Mouse (Mus musculus) forebrain, embryonic 14.5 days (tissue): ENCODE results near the gene Cux2. TPM values are rescaled to one million over a fixed set of nuclear protein-coding genes. Genes with fewer than 3 reads are reported as not detected.

Experiments used
- ATAC-seq: fragments of 200-750 bp; cut with Nextera tagmentation; 2 replicates; pipeline ENCODE4 v1.8.0; 2017; ENCODE audit warnings: mild to moderate bottlenecking, moderate library complexity
- DNase-seq: peaks from one replicate; pipeline ENCODE4 v3.0.0-alpha.2; 2015; ENCODE audit warnings: low spot score
- H3K27ac ChIP-seq: fragments of 300-500 bp; sonication (generic); 2 replicates; pipeline ENCODE4 v1.5.1; 2014; ENCODE audit warnings: low read depth, mild to moderate bottlenecking, control low read depth, low read length, moderate library complexity
- H3K27me3 ChIP-seq: fragments of 300-500 bp; sonication (generic); replicated peaks from 2 replicates; pipeline ENCODE4 v1.6.1; 2014; ENCODE audit warnings: low read length, control low read depth, mixed read lengths; ENCODE audit not compliant: control insufficient read depth, insufficient read depth
- H3K36me3 ChIP-seq: fragments of 300-500 bp; sonication (generic); 2 replicates; pipeline ENCODE4 v1.6.1; 2014; ENCODE audit warnings: low read length, control low read depth; ENCODE audit not compliant: control insufficient read depth, insufficient read depth
- H3K4me1 ChIP-seq: fragments of 300-500 bp; sonication (generic); 2 replicates; pipeline ENCODE4 v1.6.1; 2014; ENCODE audit warnings: antibody characterized with exemption, low read length, control low read depth; ENCODE audit not compliant: control insufficient read depth, insufficient read depth
- H3K4me2 ChIP-seq: fragments of 300-500 bp; sonication (generic); 2 replicates; pipeline ENCODE4 v1.6.1; 2014; ENCODE audit warnings: mild to moderate bottlenecking, control low read depth, low read length
- H3K4me3 ChIP-seq: fragments of 300-500 bp; sonication (generic); 2 replicates; pipeline ENCODE4 v1.5.1; 2014; ENCODE audit warnings: low read depth, low read length, control low read depth
- H3K9ac ChIP-seq: fragments of 300-500 bp; sonication (generic); 2 replicates; pipeline ENCODE4 v1.6.1; 2014; ENCODE audit warnings: mild to moderate bottlenecking, low read length, control low read depth, moderate library complexity
- H3K9me3 ChIP-seq: fragments of 300-500 bp; sonication (generic); replicated peaks from 2 replicates; pipeline ENCODE4 v1.6.1; 2016; ENCODE audit warnings: low read length, control low read depth, mixed read lengths; ENCODE audit not compliant: control insufficient read depth
- WGBS: fragments of 180-500 bp; shearing (Covaris S2); extraction: QIAGEN DNeasy Blood & Tissue Kit; methylation state at CpG from one replicate; pipeline ENCODE4 v1.1.7; 2014; 5-methylcytosine and 5-hydroxymethylcytosine counted together
- polyA plus RNA-seq: library from polyadenylated mRNA; unstranded; fragments of >200 nt; fragmentation: Nextera tagmentation; extraction: Ambion mirVana; gene quantifications from 2 replicates; pipeline ENCODE4 v1.2.1, GENCODE M21; 2014

The Cux2 gene
- polyA plus RNA-seq, 1 experiment from 2014 or later, result 16.7 TPM

- DNase-seq (no peak), ATAC-seq (no peak)
- no peak overlapping the region for H3K4me2 ChIP-seq
- 97% methylated on average over 8 of the region's 8 CpGs for WGBS
- no peaks in the 10 kb centered on the region for H3K9me3 ChIP-seq
- H3K36me3 ChIP-seq, result peaks cover 91% of the 10 kb centered on the region
- H3K27me3 ChIP-seq, result no peaks in the 10 kb centered on the region
- H3K4me1 ChIP-seq, result no peaks in the 10 kb centered on the region
- no peak overlapping the region for H3K9ac ChIP-seq
- no peak overlapping the region for H3K4me3 ChIP-seq
- no peak overlapping the region for H3K27ac ChIP-seq
Observed at GRCm38 (mm10) chr5:121815867-121816380, 234.0 kb downstream of the Cux2 start.

- Histone ChIP-seq H3K9ac (no peak overlapping the region), H3K36me3 (peaks cover 99% of the 10 kb centered on the region), H3K4me3 (no peak overlapping the region), H3K4me2 (no peak overlapping the region), H3K9me3 (no peaks in the 10 kb centered on the region), H3K27me3 (no peaks in the 10 kb centered on the region), H3K27ac (no peak overlapping the region), H3K4me1 (no peaks in the 10 kb centered on the region)
- ATAC-seq (no peak), DNase-seq (peak; percentile 72)
- 65% methylated on average over 3 of the region's 3 CpGs for WGBS
Observed at GRCm38 (mm10) chr5:121815067-121815466, 234.8 kb downstream of the Cux2 start.

GRCm38 (mm10) chr5:121813744-121814143 lies 236.2 kb downstream of the Cux2 start:
- Histone ChIP-seq H3K9me3 (no peaks in the 10 kb centered on the region), H3K9ac (no peak overlapping the region), H3K4me1 (no peaks in the 10 kb centered on the region), H3K36me3 (peaks cover 92% of the 10 kb centered on the region), H3K27me3 (no peaks in the 10 kb centered on the region), H3K27ac (no peak overlapping the region), H3K4me3 (no peak overlapping the region), H3K4me2 (no peak overlapping the region)
- WGBS, result 94% methylated on average over 10 of the region's 10 CpGs
- ATAC-seq, result no peak
- DNase-seq, result no peak

GRCm38 (mm10) chr5:121812526-121813243 lies 237.2 kb downstream of the Cux2 start:
- Histone ChIP-seq H3K4me1 (no peaks in the 10 kb centered on the region), H3K36me3 (peaks cover 85% of the 10 kb centered on the region), H3K9me3 (no peaks in the 10 kb centered on the region), H3K4me2 (no peak overlapping the region), H3K27me3 (no peaks in the 10 kb centered on the region), H3K4me3 (no peak overlapping the region), H3K27ac (no peak overlapping the region), H3K9ac (no peak overlapping the region)
- WGBS, result 88% methylated on average over 7 of the region's 7 CpGs
- DNase-seq (no peak), ATAC-seq (no peak)

- DNase-seq, result no peak
- Histone ChIP-seq H3K9me3 (no peaks in the 10 kb centered on the region), H3K36me3 (peaks cover 73% of the 10 kb centered on the region), H3K27ac (no peak overlapping the region), H3K9ac (no peak overlapping the region), H3K4me2 (no peak overlapping the region), H3K27me3 (no peaks in the 10 kb centered on the region), H3K4me3 (no peak overlapping the region), H3K4me1 (no peaks in the 10 kb centered on the region)
- ATAC-seq, result no peak
- 94% methylated on average over 5 of the region's 5 CpGs for WGBS
Observed at GRCm38 (mm10) chr5:121811485-121811931, 238.4 kb downstream of the Cux2 start.

- Histone ChIP-seq H3K4me1 (no peaks in the 10 kb centered on the region), H3K36me3 (peaks cover 64% of the 10 kb centered on the region), H3K4me3 (no peak overlapping the region), H3K9me3 (no peaks in the 10 kb centered on the region), H3K9ac (no peak overlapping the region), H3K27ac (no peak overlapping the region), H3K4me2 (no peak overlapping the region), H3K27me3 (no peaks in the 10 kb centered on the region)
- ATAC-seq (no peak), DNase-seq (no peak)
- WGBS, result 91% methylated on average over 17 of the region's 17 CpGs
Observed at GRCm38 (mm10) chr5:121810331-121811151, 239.4 kb downstream of the Cux2 start.

GRCm38 (mm10) chr5:121809667-121810224 lies 240.2 kb downstream of the Cux2 start:
- H3K36me3 ChIP-seq, result peaks cover 62% of the 10 kb centered on the region

GRCm38 (mm10) chr5:121808202-121808601 lies 241.7 kb downstream of the Cux2 start:
- H3K4me1 ChIP-seq, result 0 out of 2 replicates have a peak, but pooled peaks cover 2% of the 10 kb centered on the region
- H3K4me3 ChIP-seq, result no peak overlapping the region
- H3K9me3 ChIP-seq, result no peaks in the 10 kb centered on the region
- DNase-seq (no peak), ATAC-seq (no peak)
- WGBS, result 87% methylated on average over 2 of the region's 2 CpGs
- H3K27ac ChIP-seq, result no peak overlapping the region
- H3K36me3 ChIP-seq, result peaks cover 62% of the 10 kb centered on the region
- no peak overlapping the region for H3K9ac ChIP-seq
- H3K27me3 ChIP-seq, result no peaks in the 10 kb centered on the region
- H3K4me2 ChIP-seq, result no peak overlapping the region

More at GRCm38 (mm10) chr5:121809667-121810224, 240.2 kb downstream of the Cux2 start:
- Histone ChIP-seq H3K27me3 (no peaks in the 10 kb centered on the region), H3K9ac (no peak overlapping the region), H3K9me3 (no peaks in the 10 kb centered on the region), H3K4me2 (no peak overlapping the region), H3K27ac (no peak overlapping the region), H3K4me3 (no peak overlapping the region), H3K4me1 (0 out of 2 replicates have a peak, but pooled peaks cover 2% of the 10 kb centered on the region)
- DNase-seq, result no peak
- 76% methylated on average over 5 of the region's 5 CpGs for WGBS
- ATAC-seq, result no peak
